Mouse (Mus musculus): Measurements from ENCODE around the gene Pdcd2l. TPM values are rescaled to one million over a fixed set of nuclear protein-coding genes. Genes with fewer than 3 reads are reported as not detected.

Gene Pdcd2l
- polyA plus RNA-seq, 1 experiment from 2014 or later = 76.2 TPM

DNA sequence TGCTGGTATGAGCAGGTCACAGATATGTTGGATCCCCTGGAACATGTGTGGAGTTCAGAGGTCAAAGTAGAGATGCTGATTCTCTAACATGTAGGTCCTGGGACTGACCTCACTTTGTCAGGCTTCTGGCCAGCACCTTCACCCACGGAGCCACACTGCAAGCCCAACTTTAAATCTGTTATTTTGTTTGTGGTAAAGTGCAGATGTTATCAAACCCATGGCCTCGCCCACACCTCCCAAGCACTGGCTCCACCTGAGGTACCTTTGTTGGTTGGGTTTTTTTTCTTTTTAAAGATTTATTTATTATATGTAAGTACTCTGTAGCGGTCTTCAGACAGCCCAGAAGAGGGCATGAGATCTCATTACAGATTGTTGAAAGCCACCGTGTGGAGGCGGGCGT is 57.0 kb downstream of the Pdcd2l start:
- Histone ChIP-seq H3K4me3 (ENCODE audit: low read depth, low read length) (no peak overlapping the region), H3K4me1 (ENCODE audit: control insufficient read depth, insufficient read depth, low read length) (no peaks in the 10 kb centered on the region), H3K27me3 (ENCODE audit: control insufficient read depth, insufficient read depth, low read length) (no peaks in the 10 kb centered on the region), H3K9me3 (ENCODE audit: control insufficient read depth, low read length) (no peaks in the 10 kb centered on the region), H3K4me2 (ENCODE audit: low read depth, low read length) (no peak overlapping the region), H3K9ac (replicated peaks; ENCODE audit: low read depth, low read length) (no peak overlapping the region), H3K36me3 (ENCODE audit: control insufficient read depth, insufficient read depth, low read length) (peaks cover 35% of the 10 kb centered on the region), H3K27ac (ENCODE audit: low read depth, low read length) (no peak overlapping the region)
- no peak for ATAC-seq (ENCODE audit: low read depth)
- WGBS = 88% methylated on average over 6 of the region's 6 CpGs

Other genes starting within 250 kb of the Pdcd2l start
- not detected in 2 replicates for gene Scgb2b27, start 182.7 kb downstream of the Pdcd2l start, polyA plus RNA-seq (2014; fragmentation: Nextera tagmentation; extraction: Ambion mirVana)
- gene Scgb1b27, start 175.2 kb downstream of the Pdcd2l start, polyA plus RNA-seq (2014; fragmentation: Nextera tagmentation; extraction: Ambion mirVana) = not detected in 2 replicates
- not detected in 2 replicates for gene Scgb1b30, start 101.2 kb downstream of the Pdcd2l start, polyA plus RNA-seq (2014; fragmentation: Nextera tagmentation; extraction: Ambion mirVana)
- 2.9 and 4.1 TPM in 2 replicates for gene Wtip, start 63.4 kb downstream of the Pdcd2l start, polyA plus RNA-seq (2014; fragmentation: Nextera tagmentation; extraction: Ambion mirVana)
- 166 and 193 TPM in 2 replicates for gene Uba2, start 27.1 kb downstream of the Pdcd2l start, polyA plus RNA-seq (2014; fragmentation: Nextera tagmentation; extraction: Ambion mirVana)
- 273 and 278 TPM in 2 replicates for gene Gpi1, start 33.7 kb upstream of the Pdcd2l start, polyA plus RNA-seq (2014; fragmentation: Nextera tagmentation; extraction: Ambion mirVana)
- gene Gm6096, start 54.4 kb upstream of the Pdcd2l start, polyA plus RNA-seq (2014; fragmentation: Nextera tagmentation; extraction: Ambion mirVana) = 0.85 TPM in 1 of 2 replicates, not detected in the other
- gene 4931406P16Rik, start 116.9 kb upstream of the Pdcd2l start, polyA plus RNA-seq (2014; fragmentation: Nextera tagmentation; extraction: Ambion mirVana) = 42.5 and 44.1 TPM in 2 replicates
- gene Lsm14a, start 196.7 kb upstream of the Pdcd2l start, polyA plus RNA-seq (2014; fragmentation: Nextera tagmentation; extraction: Ambion mirVana) = 32.9 and 38.4 TPM in 2 replicates

All from neural tube, embryonic 14.5 days (tissue).